Mouse (Mus musculus) heart, embryonic 13.5 days (tissue): ENCODE measurements around the gene Slc7a15. TPM values are rescaled to one million over a fixed set of nuclear protein-coding genes. Genes with fewer than 3 reads are reported as not detected.

Experiments
- ATAC-seq: fragments of 200-750 bp; cut with Nextera tagmentation; 2 replicates; pipeline ENCODE4 v1.8.0; 2017; ENCODE audit warnings: moderate TSS enrichment; ENCODE audit not compliant: insufficient number of reproducible peaks, low FRiP score, low TSS enrichment; ENCODE audit errors: extremely low read depth
- H3K27ac ChIP-seq: fragments of 300-500 bp; sonication (generic); replicated peaks from 2 replicates; pipeline ENCODE4 v1.5.1; 2015; ENCODE audit warnings: moderate library complexity, mild to moderate bottlenecking, inconsistent platforms
- H3K27me3 ChIP-seq: fragments of 300-500 bp; sonication (generic); replicated peaks from 2 replicates; pipeline ENCODE4 v1.6.1; 2015; ENCODE audit warnings: mild to moderate bottlenecking, inconsistent platforms
- H3K36me3 ChIP-seq: fragments of 300-500 bp; sonication (generic); 2 replicates; pipeline ENCODE4 v1.6.1; 2015; ENCODE audit warnings: mild to moderate bottlenecking, inconsistent platforms
- H3K4me1 ChIP-seq: fragments of 300-500 bp; sonication (generic); 2 replicates; pipeline ENCODE4 v1.6.1; 2015; ENCODE audit warnings: inconsistent platforms
- H3K4me2 ChIP-seq: fragments of 300-500 bp; sonication (generic); 2 replicates; pipeline ENCODE4 v1.6.1; 2015; ENCODE audit warnings: inconsistent platforms, mild to moderate bottlenecking, moderate library complexity
- H3K4me3 ChIP-seq: fragments of 300-500 bp; sonication (generic); 2 replicates; pipeline ENCODE4 v1.5.1; 2015; ENCODE audit warnings: moderate library complexity, mild to moderate bottlenecking, inconsistent platforms
- H3K9ac ChIP-seq: fragments of 300-500 bp; sonication (generic); 2 replicates; pipeline ENCODE4 v1.6.1; 2015; ENCODE audit warnings: inconsistent platforms, mild to moderate bottlenecking, moderate library complexity
- H3K9me3 ChIP-seq: fragments of 300-500 bp; sonication (generic); 2 replicates; pipeline ENCODE4 v1.6.1; 2016; ENCODE audit warnings: inconsistent platforms
- WGBS: fragments of 180-500 bp; shearing (Covaris S2); methylation state at CpG from one replicate; pipeline ENCODE4 v1.1.7; 2015; ENCODE audit warnings: mixed read lengths; 5-methylcytosine and 5-hydroxymethylcytosine counted together
- polyA plus RNA-seq: library from polyadenylated mRNA; unstranded; fragments of >200 nt; fragmentation: Nextera tagmentation; extraction: Ambion mirVana; gene quantifications from 2 replicates; pipeline ENCODE4 v1.2.1, GENCODE M21; 2015

Gene Slc7a15
- polyA plus RNA-seq, 1 experiment from 2014 or later, result not detected

DNA sequence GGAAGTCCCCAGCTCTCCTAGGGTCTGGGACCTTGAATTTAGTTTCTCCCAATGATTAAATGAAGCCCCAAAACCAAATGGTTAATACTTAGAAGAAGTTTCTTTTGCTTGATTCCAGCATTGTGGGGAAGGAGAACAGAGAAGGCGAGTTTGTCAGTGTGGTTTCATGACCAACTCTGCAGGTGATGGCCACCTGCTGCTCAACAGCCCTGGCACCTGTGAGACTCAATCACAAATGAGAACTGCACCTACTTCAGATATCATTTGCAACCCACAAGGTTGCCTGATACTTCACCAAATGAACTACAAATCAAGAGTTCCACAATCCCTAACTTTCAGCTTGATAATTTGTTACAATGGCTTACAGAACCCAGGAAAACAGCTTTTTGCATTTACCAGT is 71.7 kb downstream of the Slc7a15 start:
- no peaks in the 10 kb centered on the region for H3K36me3 ChIP-seq
- no peaks in the 10 kb centered on the region for H3K27me3 ChIP-seq
- H3K4me2 ChIP-seq, result no peak overlapping the region
- no peak overlapping the region for H3K27ac ChIP-seq
- H3K9ac ChIP-seq, result no peak overlapping the region
- no peak for ATAC-seq
- H3K9me3 ChIP-seq, result no peaks in the 10 kb centered on the region
- H3K4me3 ChIP-seq, result no peak overlapping the region
- peaks cover 12% of the 10 kb centered on the region for H3K4me1 ChIP-seq
- WGBS, result 77% methylated on average over 1 of the region's 1 CpGs

DNA sequence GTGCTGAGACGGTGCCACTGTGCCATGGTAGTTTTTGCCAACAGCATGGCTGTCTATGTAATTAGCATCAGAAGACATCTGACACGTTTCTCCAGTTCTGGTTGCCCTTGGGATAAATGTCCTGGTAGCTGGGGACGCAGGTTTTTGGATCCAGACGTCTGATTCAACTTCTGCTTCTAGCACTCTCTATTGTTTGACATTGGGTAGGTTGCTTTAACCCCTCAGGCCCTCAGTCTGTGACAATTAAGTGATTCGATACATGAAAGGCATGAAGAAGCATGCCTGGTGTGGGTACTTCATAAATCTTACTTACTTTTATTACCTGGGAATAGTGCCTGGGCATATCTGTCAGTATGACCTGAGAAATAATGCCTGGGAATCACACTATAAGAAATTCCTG is 74.8 kb downstream of the Slc7a15 start:
- Histone ChIP-seq H3K9ac (no peak overlapping the region), H3K27ac (no peak overlapping the region), H3K4me1 (peaks cover 42% of the 10 kb centered on the region), H3K4me2 (no peak overlapping the region), H3K36me3 (no peaks in the 10 kb centered on the region), H3K9me3 (no peaks in the 10 kb centered on the region), H3K4me3 (no peak overlapping the region), H3K27me3 (no peaks in the 10 kb centered on the region)
- WGBS, result 65% methylated on average over 5 of the region's 5 CpGs
- no peak for ATAC-seq

- no peak for ATAC-seq
- peak overlapping the region; percentile 90; the same call in 1 of the 2 replicates for H3K27ac ChIP-seq
- H3K4me2 ChIP-seq, result no peak overlapping the region
Observed at GRCm38 (mm10) chr12:8522711-8523110, 76.2 kb downstream of the Slc7a15 start.

GRCm38 (mm10) chr12:8521375-8522047 is 77.4 kb downstream of the Slc7a15 start:
- Histone ChIP-seq H3K9ac (no peak overlapping the region), H3K27me3 (no peaks in the 10 kb centered on the region), H3K36me3 (no peaks in the 10 kb centered on the region), H3K27ac (peak overlapping the region; percentile 90), H3K4me1 (peaks cover 42% of the 10 kb centered on the region), H3K4me2 (peak overlapping the region; percentile 37), H3K9me3 (no peaks in the 10 kb centered on the region), H3K4me3 (no peak overlapping the region)
- 17% methylated on average over 11 of the region's 12 CpGs for WGBS
- peak; percentile 57; the same call in 1 of the 2 replicates for ATAC-seq

More at GRCm38 (mm10) chr12:8522711-8523110, 76.2 kb downstream of the Slc7a15 start:
- Histone ChIP-seq H3K9me3 (no peaks in the 10 kb centered on the region), H3K27me3 (no peaks in the 10 kb centered on the region), H3K9ac (no peak overlapping the region), H3K4me3 (no peak overlapping the region), H3K36me3 (no peaks in the 10 kb centered on the region), H3K4me1 (peaks cover 42% of the 10 kb centered on the region)
- 78% methylated on average over 1 of the region's 2 CpGs for WGBS

GRCm38 (mm10) chr12:8519431-8520160 is 79.3 kb downstream of the Slc7a15 start:
- WGBS, result 33% methylated on average over 12 of the region's 12 CpGs

DNA sequence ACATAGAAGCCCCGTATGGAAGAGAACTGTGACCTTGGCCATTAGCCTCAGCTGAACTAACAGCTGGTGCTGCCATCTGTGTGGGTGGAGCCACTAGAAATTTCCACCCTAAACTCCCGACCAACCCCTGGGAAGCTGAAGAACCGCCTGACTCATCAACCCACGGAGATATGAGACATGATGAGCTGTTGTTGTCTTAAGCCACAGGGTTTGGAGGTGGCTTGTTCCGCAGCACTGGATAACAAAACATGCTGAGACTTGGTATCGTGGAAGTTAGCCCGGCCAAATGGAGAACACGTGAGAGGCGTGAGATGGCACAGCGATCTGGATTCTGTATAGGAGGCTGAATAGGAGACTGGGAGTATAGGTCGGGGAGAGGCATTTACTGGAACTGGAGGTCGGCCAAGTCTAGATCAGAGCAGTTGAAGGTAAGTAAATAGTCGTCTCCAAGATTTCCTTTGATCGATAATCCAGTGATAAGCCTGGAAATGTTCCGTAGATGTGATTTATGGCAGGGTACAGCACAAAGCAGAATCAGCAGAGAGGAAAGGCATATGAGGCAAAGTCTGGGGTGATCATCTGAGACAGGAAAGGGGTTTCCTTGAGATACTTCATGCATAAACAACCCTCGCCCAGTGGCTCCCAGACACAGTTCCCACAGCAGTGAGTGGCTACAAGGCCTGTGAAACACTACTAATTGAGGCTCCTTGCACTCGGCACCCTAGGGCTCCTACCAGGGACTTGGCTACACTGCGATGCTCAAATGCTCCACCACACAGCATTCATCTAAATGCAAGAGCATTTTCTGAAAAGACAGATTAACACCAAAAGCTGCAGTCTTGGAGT is 87.6 kb downstream of the Slc7a15 start:
- no peaks in the 10 kb centered on the region for H3K27me3 ChIP-seq
- no peaks in the 10 kb centered on the region for H3K36me3 ChIP-seq
- peaks cover 22% of the 10 kb centered on the region for H3K4me1 ChIP-seq
- ATAC-seq, result no peak
- H3K9ac ChIP-seq, result no peak overlapping the region
- H3K4me2 ChIP-seq, result no peak overlapping the region
- H3K27ac ChIP-seq, result no peak overlapping the region
- no peaks in the 10 kb centered on the region for H3K9me3 ChIP-seq
- WGBS, result 62% methylated on average over 18 of the region's 18 CpGs
- no peak overlapping the region for H3K4me3 ChIP-seq

More at GRCm38 (mm10) chr12:8519431-8520160, 79.3 kb downstream of the Slc7a15 start:
- Histone ChIP-seq H3K4me3 (no peak overlapping the region), H3K36me3 (no peaks in the 10 kb centered on the region), H3K9ac (peak overlapping the region; percentile 17; the same call in 1 of the 2 replicates), H3K27me3 (no peaks in the 10 kb centered on the region), H3K27ac (peak overlapping the region; percentile 90), H3K4me2 (0 out of 2 replicates have a peak overlapping the region, but pooled peaks have one; percentile 7), H3K9me3 (no peaks in the 10 kb centered on the region), H3K4me1 (peaks cover 42% of the 10 kb centered on the region)
- no peak for ATAC-seq

DNA sequence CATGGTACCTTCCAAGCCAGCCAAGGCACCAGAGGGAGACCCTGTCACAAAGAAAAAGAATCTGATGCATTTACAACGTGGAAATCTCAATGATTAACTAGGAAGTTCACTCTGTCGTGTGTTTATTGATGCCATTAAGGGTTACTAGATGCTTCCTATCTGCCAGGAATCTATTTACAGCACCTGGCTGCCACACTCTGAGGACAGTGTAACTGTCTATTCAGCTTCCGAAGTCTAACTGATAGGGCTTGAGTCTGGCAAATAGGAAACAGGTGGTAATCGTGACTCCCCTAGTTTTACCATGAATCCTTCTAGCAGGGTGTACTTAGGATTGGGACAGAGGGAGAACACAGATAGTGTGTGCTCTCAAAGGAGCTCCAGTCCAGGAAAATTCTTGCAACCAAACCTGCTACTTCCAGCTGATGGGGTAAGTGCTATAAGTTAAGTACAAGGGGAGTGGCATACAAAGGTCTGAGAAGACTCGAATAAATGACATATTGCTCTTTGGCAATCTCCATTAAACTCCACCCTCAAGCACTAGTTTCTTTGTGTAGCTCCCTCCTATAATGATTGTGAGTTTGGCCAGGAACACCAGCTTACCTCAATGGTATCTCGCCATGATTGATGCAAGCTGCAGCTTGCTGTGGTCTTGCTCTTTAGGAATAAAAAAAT is 88.4 kb downstream of the Slc7a15 start:
- no peaks in the 10 kb centered on the region for H3K27me3 ChIP-seq
- H3K9ac ChIP-seq, result no peak overlapping the region
- peaks cover 22% of the 10 kb centered on the region for H3K4me1 ChIP-seq
- H3K4me2 ChIP-seq, result no peak overlapping the region
- peak overlapping the region; percentile 89 for H3K27ac ChIP-seq
- no peak overlapping the region for H3K4me3 ChIP-seq
- WGBS, result 39% methylated on average over 6 of the region's 6 CpGs
- ATAC-seq, result no peak
- no peaks in the 10 kb centered on the region for H3K36me3 ChIP-seq
- H3K9me3 ChIP-seq, result no peaks in the 10 kb centered on the region

- peak overlapping the region; percentile 89 for H3K27ac ChIP-seq
- no peaks in the 10 kb centered on the region for H3K36me3 ChIP-seq
- no peak; the same call in 1 of the 2 replicates for ATAC-seq
- no peak overlapping the region for H3K4me3 ChIP-seq
- H3K9ac ChIP-seq, result no peak overlapping the region
- peaks cover 22% of the 10 kb centered on the region for H3K4me1 ChIP-seq
- H3K9me3 ChIP-seq, result no peaks in the 10 kb centered on the region
- no peaks in the 10 kb centered on the region for H3K27me3 ChIP-seq
- H3K4me2 ChIP-seq, result 0 out of 2 replicates have a peak overlapping the region, but pooled peaks have one; percentile 13
- WGBS, result 21% methylated on average over 5 of the region's 5 CpGs
Observed at GRCm38 (mm10) chr12:8509693-8510092, 89.2 kb downstream of the Slc7a15 start.

- ATAC-seq, result no peak
- Histone ChIP-seq H3K27me3 (no peaks in the 10 kb centered on the region), H3K9ac (no peak overlapping the region), H3K9me3 (no peaks in the 10 kb centered on the region), H3K4me3 (no peak overlapping the region), H3K4me2 (no peak overlapping the region), H3K27ac (no peak overlapping the region), H3K36me3 (no peaks in the 10 kb centered on the region), H3K4me1 (peaks cover 23% of the 10 kb centered on the region)
- 66% methylated on average over 9 of the region's 9 CpGs for WGBS
Observed at GRCm38 (mm10) chr12:8506954-8507707, 91.7 kb downstream of the Slc7a15 start.

GRCm38 (mm10) chr12:8504131-8504530 is 94.7 kb downstream of the Slc7a15 start:
- Histone ChIP-seq H3K27ac (no peak overlapping the region), H3K4me2 (no peak overlapping the region), H3K4me1 (peaks cover 19% of the 10 kb centered on the region), H3K9ac (no peak overlapping the region), H3K36me3 (no peaks in the 10 kb centered on the region), H3K4me3 (no peak overlapping the region), H3K27me3 (no peaks in the 10 kb centered on the region), H3K9me3 (no peaks in the 10 kb centered on the region)
- 83% methylated on average over 6 of the region's 6 CpGs for WGBS
- no peak for ATAC-seq
